Mouse (Mus musculus): ENCODE measurements around the gene Bnc2.

The Bnc2 gene

GRCm38 (mm10) chr4:84632832-84633789 lies 42.0 kb downstream of the Bnc2 start:
- in situ Hi-C loops (cut with MseI, MboI), result no loop called here

DNA sequence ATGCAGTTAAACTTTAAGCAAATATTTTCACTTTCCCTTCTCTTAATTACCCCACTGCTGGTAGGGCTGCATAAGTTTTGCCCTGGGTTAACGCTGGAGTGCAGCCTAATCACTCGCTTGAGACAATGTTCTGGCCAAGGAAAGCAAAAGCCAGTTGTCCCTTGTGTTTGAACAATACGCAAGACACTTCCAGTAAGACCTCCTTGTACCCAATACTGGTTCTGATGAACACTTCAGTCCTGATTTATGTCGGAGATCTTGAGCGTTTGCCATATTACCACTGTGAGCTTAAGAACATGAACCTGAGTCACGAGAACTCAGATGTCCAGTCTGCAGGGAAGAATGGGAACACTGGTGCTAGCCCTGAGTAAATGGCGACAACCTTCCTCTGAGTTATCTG lies 47.5 kb downstream of the Bnc2 start:
- in situ Hi-C loops (cut with MseI, MboI), result no loop called here

- in situ Hi-C loops (cut with MseI, MboI), result no loop called here
These were observed 51.8 kb downstream of the Bnc2 start for GRCm38 (mm10) chr4:84623312-84623711.

- in situ Hi-C loops (cut with MseI, MboI), result no loop called here
These were observed 53.3 kb downstream of the Bnc2 start for GRCm38 (mm10) chr4:84621785-84622184.

- in situ Hi-C loops (cut with MseI, MboI), result no loop called here
These were observed 65.2 kb downstream of the Bnc2 start for GRCm38 (mm10) chr4:84609861-84610260.

- in situ Hi-C loops (cut with MseI, MboI), result no loop called here
These were observed 70.6 kb downstream of the Bnc2 start for GRCm38 (mm10) chr4:84604461-84604860.

- in situ Hi-C loops (cut with MseI, MboI), result no loop called here
These were observed 94.7 kb downstream of the Bnc2 start for GRCm38 (mm10) chr4:84580260-84580952.

DNA sequence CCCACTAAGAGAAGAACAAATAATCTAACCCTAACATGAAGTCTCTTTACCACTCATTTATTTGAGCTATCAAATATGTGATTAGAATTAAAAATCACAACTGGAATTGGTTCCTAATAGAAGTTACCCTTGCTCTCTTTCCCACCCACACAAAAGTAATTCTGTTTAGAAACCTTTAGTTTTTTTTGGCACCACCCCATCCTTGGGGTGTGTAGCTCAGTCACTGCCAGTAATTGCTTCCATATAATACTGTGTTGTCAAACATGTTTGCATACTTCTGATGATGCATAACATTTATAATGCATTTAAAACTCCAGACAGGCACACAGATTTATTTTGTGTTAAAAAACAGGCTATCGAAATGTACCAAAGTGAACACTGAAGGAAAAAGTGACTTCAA lies 96.8 kb downstream of the Bnc2 start:
- in situ Hi-C loops (cut with MseI, MboI), result no loop called here

GRCm38 (mm10) chr4:84566123-84566522 lies 109.0 kb downstream of the Bnc2 start:
- in situ Hi-C loops (cut with MseI, MboI), result no loop called here

DNA sequence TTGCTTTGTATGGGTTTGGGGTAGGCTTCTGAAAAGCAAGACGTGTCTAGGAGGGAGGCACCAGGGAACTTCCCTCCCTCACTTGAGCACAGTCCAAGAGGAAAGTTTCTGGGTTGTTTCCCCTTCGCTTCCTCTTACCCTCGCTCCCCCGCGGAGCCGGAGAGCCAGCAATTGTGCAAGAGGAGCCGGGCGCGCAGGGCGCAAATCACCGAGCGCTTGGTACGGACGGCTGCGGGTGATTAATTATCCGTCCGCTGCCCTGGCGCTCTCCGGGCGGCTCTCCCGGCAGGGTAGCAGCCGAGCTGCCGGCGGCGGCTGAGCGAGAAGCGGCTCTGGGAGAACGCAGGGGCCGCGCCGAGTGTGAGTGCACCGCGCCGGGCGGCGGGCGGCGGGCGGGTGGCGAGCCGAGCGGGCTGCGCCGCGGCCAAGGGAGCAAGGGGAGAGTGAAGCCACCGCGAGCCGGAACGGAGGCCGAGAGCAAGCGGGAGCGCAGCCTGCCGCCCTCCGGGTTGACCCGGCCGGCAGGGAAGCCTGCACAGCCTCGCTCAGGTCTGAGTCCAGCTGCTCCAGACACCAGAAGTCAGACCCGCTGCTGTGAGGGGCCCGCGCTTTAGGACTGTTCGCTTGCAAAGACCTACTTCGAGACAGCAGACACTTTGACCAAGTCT lies 129.7 kb downstream of the Bnc2 start:
- in situ Hi-C loops (cut with MseI, MboI), result no loop called here

- in situ Hi-C loops (cut with MseI, MboI), result no loop called here
These were observed 130.4 kb downstream of the Bnc2 start for GRCm38 (mm10) chr4:84544646-84545045.

- in situ Hi-C loops (cut with MseI, MboI), result no loop called here
These were observed 134.5 kb downstream of the Bnc2 start for GRCm38 (mm10) chr4:84540531-84540930.

DNA sequence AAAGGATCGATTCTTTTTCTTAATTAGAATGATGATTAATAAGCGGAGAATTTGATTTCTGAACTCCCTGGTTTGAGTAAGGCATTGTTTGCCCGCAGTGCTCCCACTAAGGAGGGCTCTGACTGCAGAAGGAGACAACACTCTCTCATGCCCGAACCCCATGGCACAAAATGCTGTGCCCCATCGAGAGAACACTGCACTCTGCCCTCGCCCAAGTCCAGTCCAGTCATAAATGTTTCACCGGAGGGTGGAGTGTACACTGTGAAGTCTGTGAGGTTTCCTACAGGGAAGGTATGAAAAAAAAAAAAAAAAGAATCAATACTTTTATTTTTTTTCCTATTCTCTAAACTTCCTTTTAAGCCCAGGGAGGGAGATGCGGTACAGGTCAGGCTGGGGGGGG lies 135.7 kb downstream of the Bnc2 start:
- in situ Hi-C loops (cut with MseI, MboI), result no loop called here

GRCm38 (mm10) chr4:84528886-84529789 lies 145.9 kb downstream of the Bnc2 start:
- in situ Hi-C loops (cut with MseI, MboI), result no loop called here

GRCm38 (mm10) chr4:84528358-84528757 lies 146.7 kb downstream of the Bnc2 start:
- in situ Hi-C loops (cut with MseI, MboI), result no loop called here

- in situ Hi-C loops (cut with MseI, MboI), result no loop called here
These were observed 147.8 kb downstream of the Bnc2 start for GRCm38 (mm10) chr4:84527066-84527933.

DNA sequence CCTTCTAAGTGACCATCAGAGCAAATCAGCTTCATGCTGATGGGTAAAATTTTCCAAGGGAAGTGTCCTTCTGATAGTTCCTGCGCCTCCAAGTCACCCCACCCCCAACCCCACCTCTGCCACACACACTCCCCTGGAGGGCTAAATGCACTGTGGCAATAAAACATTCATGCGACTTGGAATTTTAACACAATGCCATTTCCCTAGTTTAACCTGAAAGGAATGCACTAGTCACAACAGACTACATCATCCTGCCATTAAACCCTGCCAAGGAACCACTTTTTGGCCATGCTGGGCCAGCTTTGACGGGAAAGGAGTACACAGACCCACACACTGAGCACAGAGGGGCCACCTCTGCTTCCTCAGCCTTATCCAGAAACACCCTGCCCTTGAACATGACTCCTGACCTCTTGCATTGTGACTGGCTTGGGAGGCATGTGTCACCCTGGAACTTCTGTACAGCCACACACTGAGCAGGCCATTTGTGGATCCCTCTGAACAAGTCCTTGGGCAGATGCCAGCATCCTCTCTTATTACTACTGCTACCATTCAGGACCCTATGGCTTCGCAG lies 151.3 kb downstream of the Bnc2 start:
- in situ Hi-C loops (cut with MseI, MboI), result no loop called here

DNA sequence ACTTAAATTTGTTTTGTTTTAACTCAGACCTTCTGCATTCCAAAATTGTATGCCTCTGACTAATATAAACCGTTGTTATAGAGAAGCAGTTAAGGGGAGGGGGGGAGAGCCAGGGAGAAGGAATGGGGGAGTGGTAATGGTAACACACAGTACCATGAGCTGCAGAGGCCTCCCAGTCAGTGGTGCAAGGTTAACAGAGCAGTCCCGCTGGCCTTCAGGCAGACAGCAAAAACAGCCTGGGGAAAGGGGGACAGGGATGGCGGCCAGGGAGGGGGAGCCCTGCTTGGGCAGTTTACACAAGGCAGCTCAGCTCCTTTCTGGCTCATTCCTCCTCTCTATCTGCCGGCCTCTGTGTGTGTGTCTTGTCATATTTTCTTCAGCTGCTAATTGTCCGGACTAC lies 151.9 kb downstream of the Bnc2 start:
- in situ Hi-C loops (cut with MseI, MboI), result no loop called here

GRCm38 (mm10) chr4:84521562-84521961 lies 153.5 kb downstream of the Bnc2 start:
- in situ Hi-C loops (cut with MseI, MboI), result no loop called here

DNA sequence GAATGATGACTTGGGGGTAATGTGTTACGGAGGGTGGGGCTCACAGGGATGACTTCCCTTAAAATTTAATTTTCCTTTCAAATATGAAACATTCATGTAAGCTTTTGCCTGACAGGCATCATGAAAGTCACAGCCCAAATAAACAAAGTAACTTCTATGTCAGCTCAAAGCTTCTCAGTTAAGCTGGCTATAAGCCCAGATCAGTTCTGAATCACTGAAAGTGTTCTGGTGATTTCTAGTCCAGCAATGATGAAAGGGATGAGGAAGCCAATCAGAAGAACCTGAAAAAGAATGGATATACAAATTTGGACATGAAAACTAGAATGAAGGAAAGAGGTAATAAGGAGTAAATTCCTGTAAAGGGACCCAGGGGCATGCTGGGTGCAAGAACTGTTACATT lies 164.6 kb downstream of the Bnc2 start:
- in situ Hi-C loops (cut with MseI, MboI), result no loop called here

Measured in mouse trophoblast stem cell (cell line).